Mouse (Mus musculus): Measurements from ENCODE around the gene Ankrd10.

- TF ChIP-seq CTCF (IDR thresholded peaks at IDR 0.05; ENCODE audit: control insufficient read depth, insufficient read depth, low read length) (no peak), POLR2A (IDR thresholded peaks at IDR 0.05; ENCODE audit: borderline replicate concordance, control insufficient read depth, low read depth, low read length) (no peak)
Observed at GRCm38 (mm10) chr8:11572428-11572827, 63.1 kb downstream of the Ankrd10 start.

Data from bone marrow, adult 2 months (tissue).